Mouse (Mus musculus) kidney, postnatal 14 days (tissue): ENCODE results near the gene Neu2.

Experiments used
- DNase-seq: peaks from one replicate; pipeline ENCODE4 v3.0.0; 2022; ENCODE audit warnings: mixed read lengths

Neu2 gene

DNA sequence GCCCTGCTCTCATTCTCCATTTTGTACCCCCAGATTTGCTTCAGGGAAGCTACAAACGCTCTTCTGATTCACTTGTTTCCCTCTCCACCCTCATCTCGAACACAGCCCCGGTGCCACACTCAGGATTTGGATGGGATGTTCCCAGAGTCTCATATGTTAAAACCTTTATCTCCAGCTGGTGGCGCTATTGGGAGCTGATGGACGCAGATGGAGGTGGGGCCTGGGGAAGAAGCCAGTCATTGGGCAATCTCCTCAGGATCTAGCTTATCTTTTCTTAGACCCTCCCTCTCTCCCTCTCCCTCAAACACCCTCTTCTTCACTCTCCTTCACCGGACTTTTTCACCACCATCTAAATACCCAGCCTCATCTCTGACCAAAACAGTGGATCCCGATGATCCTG lies 31.9 kb downstream of the Neu2 start:
- DNase-seq, result peak; percentile 55

DNA sequence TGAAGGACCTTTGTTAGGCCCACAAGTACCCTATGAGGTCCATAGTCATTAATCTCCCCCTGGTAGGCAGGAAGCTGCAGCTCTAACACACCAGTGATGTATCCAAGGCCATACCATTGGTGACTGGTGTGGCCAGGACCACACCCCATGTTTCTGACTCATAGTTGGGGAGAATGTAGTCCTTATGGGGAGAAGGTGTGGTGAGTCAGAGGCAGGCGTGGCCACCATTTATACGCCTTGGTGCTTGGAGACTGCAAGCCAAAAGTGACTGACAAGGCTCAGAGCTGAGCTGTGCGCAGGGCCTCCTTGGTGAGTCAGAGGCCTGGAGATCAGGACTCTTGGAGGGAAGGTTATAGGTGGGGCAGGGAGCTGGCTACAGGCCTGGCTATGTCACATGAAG lies 41.3 kb downstream of the Neu2 start:
- DNase-seq, result no peak

GRCm38 (mm10) chr1:87553586-87553985 lies 43.9 kb downstream of the Neu2 start:
- no peak for DNase-seq

DNA sequence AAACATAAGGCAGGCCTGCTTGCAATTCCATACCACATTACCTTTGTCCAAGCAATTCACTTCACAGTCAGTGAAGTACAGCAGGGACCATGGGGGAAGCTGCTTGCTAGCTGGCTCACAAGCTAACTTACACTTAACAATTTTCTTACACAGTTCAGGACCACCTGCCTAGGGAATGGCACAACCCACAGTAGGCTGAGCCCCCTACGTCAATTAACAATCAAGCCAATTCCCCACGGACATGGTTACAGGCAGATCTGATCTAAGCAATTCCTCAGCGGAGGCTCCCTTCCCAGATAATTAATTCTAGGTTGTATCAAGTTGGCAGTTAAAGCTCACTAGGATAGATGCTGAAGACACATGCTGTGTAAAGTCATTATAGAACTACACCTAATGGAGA lies 53.3 kb downstream of the Neu2 start:
- DNase-seq, result no peak

GRCm38 (mm10) chr1:87565760-87566159 lies 56.1 kb downstream of the Neu2 start:
- DNase-seq, result no peak

DNA sequence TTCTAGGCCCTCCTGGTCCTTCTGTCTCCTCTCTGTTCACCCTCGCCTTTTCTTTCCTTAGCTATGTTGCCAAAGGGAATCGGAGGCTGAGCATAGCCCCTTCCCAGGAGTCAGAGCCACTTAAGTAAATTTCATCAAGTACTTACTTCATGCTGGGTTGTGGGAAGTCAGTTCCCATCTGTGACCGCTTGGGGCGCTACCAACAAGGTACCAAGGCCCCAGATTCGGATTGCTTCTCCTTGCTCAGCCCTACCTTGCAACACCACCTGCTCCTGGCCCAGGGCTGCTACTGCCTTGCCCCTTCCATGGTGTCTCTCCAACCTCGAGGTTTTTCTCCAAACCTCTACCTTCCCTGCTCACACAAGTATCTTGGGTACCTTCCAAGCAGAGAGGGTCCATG lies 58.7 kb downstream of the Neu2 start:
- DNase-seq, result no peak

- DNase-seq, result peak; percentile 17
Measured at GRCm38 (mm10) chr1:87573261-87573660, 63.6 kb downstream of the Neu2 start.

DNA sequence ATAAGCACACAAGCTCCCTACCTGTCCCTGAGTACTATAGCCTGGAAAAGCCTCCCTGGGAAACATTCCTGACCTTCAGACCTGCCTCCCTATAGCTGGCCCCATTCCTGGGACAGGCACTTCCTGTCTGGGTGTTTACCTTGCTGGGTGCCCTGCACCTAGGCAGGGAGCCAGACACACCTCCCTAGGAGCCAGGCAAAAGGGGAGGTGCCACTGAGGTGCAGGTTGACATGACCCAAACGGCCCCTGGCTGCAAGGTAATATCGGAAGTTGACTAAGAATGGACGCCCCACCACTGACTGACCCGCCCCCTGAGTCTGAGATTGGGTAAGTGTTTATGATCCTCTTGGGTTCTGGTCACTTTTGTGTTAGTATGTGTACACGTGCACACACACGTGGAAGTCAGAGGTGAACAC lies 64.1 kb downstream of the Neu2 start, which contains the start of gene Ngef:
Gene Ngef, minus strand, starts transcription at position 71 of the 416 bp plus-strand sequence.
- peak; percentile 91 for DNase-seq

- no peak for DNase-seq
Measured at GRCm38 (mm10) chr1:87574353-87574752, 64.7 kb downstream of the Neu2 start.

DNA sequence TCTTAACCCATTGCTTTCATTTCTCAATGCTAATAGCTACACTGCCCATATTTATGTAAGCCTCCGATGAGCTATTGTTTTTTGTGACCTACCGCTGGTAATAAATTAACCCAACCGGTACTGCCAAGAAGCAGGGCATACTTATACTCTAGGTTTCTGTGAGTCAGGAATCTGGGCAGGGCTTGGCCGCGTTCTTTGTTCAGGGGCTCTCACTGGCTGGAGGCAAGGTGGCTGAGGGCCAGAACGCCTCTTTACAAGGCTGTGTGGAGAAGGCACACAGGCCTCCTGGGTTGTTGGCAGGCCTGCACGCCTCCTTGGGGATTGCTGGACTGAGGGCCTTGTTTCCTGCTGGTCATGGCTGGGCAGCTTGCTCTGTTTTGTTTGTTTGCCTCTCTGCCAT lies 65.1 kb downstream of the Neu2 start:
- DNase-seq, result peak; percentile 95

DNA sequence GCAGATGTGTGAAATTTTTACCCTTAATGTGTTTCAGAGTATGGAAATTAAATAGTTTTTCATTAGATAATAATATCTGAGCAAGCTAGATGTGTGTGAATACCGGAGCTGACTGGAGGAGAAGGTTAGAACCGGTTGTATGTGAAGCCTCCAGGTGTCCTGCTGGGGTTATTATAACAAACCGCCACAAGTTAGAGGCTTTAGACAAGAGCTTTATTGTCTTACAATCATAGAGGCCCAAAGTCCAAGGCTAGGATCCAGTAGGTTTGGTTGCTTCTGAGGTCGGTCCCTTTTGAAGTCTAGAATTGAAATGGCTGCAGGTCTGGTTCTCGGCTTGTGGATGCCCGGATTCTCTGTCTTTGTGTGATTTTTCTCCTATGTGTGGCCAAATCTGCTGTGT lies 69.3 kb downstream of the Neu2 start:
- DNase-seq, result no peak

- DNase-seq, result no peak
Measured at GRCm38 (mm10) chr1:87580824-87581223, 71.1 kb downstream of the Neu2 start.

- DNase-seq, result no peak
Measured at GRCm38 (mm10) chr1:87589162-87589561, 79.5 kb downstream of the Neu2 start.

DNA sequence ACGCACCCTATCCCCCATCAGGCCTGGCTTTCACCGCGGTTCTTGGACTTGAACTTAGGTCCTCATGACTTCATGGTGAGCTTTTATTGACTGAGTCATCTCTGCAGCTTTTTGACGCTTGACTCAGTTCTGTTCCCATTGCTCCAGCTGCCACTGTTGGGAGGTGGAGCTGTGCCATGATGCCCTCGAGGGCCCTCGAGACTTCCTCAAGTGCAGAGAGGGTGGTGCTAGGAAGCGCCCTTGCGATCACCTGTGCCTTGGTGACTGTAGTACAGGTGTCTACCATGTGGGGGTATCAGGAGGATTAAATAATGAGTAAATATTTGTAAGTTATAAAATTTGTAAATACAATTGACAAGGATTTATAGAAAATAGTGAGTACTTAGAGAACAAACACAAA lies 80.3 kb downstream of the Neu2 start:
- DNase-seq, result no peak

- DNase-seq, result no peak
Measured at GRCm38 (mm10) chr1:87594261-87594660, 84.6 kb downstream of the Neu2 start.

DNA sequence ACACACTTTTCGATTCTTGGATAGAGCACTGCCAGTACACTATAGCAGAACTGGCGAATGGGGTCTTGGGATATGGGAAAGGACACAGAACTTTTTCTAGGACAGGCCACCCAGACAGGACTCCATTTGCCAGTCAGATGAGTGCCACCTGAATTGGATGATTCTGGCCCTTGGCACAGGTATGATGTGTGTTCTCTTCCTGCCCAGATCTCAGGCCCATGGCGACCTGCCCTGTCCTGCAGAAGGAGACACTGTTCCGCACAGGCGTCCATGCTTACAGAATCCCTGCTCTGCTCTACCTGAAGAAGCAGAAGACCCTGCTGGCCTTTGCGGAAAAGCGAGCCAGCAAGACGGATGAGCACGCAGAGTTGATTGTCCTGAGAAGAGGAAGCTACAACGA lies 85.0 kb downstream of the Neu2 start:
- no peak for DNase-seq

GRCm38 (mm10) chr1:87600533-87600932 lies 90.8 kb downstream of the Neu2 start:
- DNase-seq, result peak; percentile 14

- DNase-seq, result peak; percentile 36
Measured at GRCm38 (mm10) chr1:87601801-87602200, 92.1 kb downstream of the Neu2 start.

DNA sequence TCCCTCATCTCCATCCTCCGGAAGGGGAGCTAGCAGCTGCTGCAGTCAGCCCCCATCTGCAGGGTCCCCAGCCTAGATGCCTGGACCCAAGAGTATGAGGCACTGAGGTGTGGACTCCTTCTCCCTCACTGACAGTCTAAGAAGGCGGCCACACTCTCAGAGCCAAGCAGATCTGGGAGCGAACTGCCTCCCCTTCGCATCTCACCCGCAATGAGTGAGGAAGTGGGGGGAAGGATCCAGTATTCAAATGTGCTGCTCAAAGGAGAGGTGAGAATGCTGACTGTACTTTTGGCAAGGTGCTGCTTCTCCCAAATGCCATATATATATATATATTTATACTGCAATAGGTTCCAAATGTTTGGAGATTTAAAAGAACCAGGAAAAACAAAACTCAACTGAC lies 93.7 kb downstream of the Neu2 start:
- no peak for DNase-seq

DNA sequence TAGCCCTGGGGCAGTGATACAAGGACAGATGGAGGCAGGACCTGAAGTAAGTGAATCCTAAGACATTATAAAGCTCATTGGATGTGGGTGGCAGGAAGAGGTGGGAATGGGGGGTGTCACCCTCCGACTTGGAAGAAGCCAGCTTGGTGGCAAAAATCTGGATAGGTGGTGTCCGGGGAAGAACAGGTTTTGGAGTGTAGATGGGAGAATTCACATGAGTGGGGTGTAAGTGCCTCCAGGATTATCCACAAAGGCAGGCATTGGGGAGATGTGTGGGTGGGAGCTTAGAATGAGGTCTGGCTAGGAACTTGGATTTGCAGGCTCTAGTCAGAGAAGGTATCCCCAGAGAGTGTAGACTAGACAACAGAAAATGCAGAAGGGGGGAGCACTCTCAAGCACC lies 95.6 kb downstream of the Neu2 start:
- no peak for DNase-seq

GRCm38 (mm10) chr1:87607385-87608091 lies 97.8 kb downstream of the Neu2 start:
- peak; percentile 47 for DNase-seq

DNA sequence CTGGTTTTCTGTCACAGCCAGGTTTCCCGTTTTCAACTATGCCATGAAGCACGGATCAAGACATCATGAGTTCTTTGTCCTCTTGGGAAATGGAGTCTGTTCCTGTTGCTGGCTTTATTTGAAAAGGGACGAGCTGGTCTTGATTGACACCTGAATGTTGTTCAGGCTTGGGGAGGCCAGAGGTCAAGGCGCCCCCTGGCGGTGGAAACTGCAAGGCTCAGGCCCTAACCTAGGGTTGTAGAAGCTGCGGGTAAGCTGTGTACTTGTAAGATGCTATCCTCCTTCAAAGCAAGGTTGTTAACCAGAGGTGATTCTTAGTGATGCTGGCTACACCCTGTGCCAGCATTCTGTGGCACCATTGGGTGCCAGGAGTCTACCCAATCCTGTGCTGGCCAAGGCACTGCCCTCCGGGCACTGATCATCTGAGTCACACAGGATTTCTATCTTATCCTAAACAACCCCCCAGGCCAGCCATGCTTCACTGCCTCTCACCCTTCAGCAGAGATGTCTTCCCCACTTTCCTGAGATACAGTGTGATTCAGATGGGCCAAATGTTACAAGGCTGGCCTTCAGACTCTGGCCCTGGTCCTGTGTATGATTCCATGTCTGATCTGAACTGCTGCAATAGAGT lies 98.8 kb downstream of the Neu2 start:
- peak; percentile 71 for DNase-seq

DNA sequence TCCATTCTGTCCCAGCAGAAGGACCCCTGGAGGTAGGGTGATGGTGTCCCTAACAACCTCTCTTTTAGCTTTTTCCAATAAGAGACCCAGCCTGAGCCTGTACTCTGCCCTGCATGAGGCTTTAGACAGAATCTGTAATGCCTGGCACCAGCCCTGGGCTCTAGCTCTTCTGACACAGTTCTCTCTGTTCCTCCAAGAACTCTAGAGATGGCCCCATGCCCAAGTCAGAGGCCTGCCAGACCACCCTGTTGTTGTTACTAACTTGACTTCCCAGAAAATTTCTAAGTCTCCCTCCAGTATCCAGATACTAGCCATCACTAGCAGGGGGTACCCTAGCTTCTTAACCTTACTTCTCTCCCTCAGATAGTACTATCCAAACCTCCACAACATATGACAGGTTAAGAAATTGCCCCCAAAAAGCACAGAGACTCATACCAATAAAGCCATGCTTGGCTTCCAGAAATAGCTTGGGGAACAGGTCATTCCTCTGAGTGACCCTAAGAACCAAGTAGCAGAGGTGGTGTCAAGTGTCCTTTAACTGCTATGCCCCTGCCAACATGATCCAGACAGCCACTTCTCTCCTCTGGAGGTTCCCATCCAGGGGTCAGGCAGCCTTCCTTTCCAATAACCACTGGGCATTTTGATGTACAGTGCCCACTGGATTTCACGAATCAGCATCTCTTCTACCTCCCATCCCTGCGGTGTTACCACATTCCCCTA lies 105.0 kb downstream of the Neu2 start:
- DNase-seq, result no peak

DNA sequence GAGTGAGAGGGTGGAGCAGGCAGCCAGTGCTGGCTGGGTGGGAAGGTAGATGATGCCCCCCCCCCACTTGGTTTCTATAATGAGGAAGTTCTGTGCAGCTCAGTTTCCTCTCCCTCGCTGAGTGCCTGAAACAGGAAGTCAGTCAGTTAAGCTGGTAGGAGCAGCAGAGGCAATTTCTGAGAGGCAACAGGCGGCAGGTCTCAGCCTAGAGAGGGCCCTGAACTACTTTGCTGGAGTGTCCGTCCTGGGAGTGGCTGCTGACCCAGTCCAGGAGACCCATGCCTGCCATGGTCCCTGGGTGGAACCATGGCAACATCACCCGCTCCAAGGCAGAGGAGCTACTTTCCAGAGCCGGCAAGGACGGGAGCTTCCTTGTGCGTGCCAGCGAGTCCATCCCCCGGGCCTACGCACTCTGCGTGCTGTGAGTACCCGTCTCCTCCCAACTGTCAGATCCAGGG lies 110.6 kb downstream of the Neu2 start, which contains the start of gene Inpp5d:
Gene Inpp5d, plus strand, starts transcription at position 102 of the 458 bp plus-strand sequence.
- peak; percentile 44 for DNase-seq
